Mouse (Mus musculus): ENCODE data around the gene Gria2. TPM values are rescaled to one million over a fixed set of nuclear protein-coding genes. Genes with fewer than 3 reads are reported as not detected.
A peak's percentile ranks its signal among the peaks of the same experiment; 100 is the strongest.

Gene Gria2
- polyA plus RNA-seq (2014; fragmentation: Nextera tagmentation; extraction: Ambion mirVana): 1.5 and 1.8 TPM in 2 replicates

- DNase-seq (ENCODE audit: low spot score) (peak; percentile 64), ATAC-seq (replicated peaks; ENCODE audit: low FRiP score) (peak; percentile 64)
- Histone ChIP-seq H3K36me3 (ENCODE audit: control insufficient read depth, insufficient read depth, low read length) (no peaks in the 10 kb centered on the region), H3K9ac (ENCODE audit: low read depth, low read length) (no peak within 1 kb of the TSS), H3K4me3 (ENCODE audit: low read depth, low read length) (peak within 1 kb of the TSS; percentile 36), H3K4me2 (peak within 1 kb of the TSS; percentile 65), H3K9me3 (ENCODE audit: control insufficient read depth, low read length) (no peaks in the 10 kb centered on the region), H3K4me1 (replicated peaks; ENCODE audit: control insufficient read depth, insufficient read depth, low read length) (no peaks in the 10 kb centered on the region; the same call in 1 of the 2 replicates), H3K27ac (ENCODE audit: low read depth, low read length) (no peak within 1 kb of the TSS), H3K27me3 (replicated peaks; ENCODE audit: control insufficient read depth, insufficient read depth, low read length) (peaks cover 28% of the 10 kb centered on the region)
- under 1% methylated on average over 31 of the region's 35 CpGs for WGBS
Measured at GRCm38 (mm10) chr3:80802596-80803081, at the start of gene Gria2. TSS of gene Gria2 (minus strand) at chr3:80802835.

- no peak overlapping the region for H3K9ac ChIP-seq (ENCODE audit: low read depth, low read length)
- no peak overlapping the region for H3K4me2 ChIP-seq
- no peak overlapping the region for H3K27ac ChIP-seq (ENCODE audit: low read depth, low read length)
- no peaks in the 10 kb centered on the region for H3K4me1 ChIP-seq (replicated peaks; ENCODE audit: control insufficient read depth, insufficient read depth, low read length)
- no peak overlapping the region for H3K4me3 ChIP-seq (ENCODE audit: low read depth, low read length)
- ATAC-seq (replicated peaks; ENCODE audit: low FRiP score) (no peak), DNase-seq (ENCODE audit: low spot score) (no peak)
- no peaks in the 10 kb centered on the region for H3K36me3 ChIP-seq (ENCODE audit: control insufficient read depth, insufficient read depth, low read length)
- H3K9me3 ChIP-seq (ENCODE audit: control insufficient read depth, low read length): no peaks in the 10 kb centered on the region
- 85% methylated on average over 10 of the region's 10 CpGs for WGBS
- H3K27me3 ChIP-seq (replicated peaks; ENCODE audit: control insufficient read depth, insufficient read depth, low read length): no peaks in the 10 kb centered on the region
Measured at GRCm38 (mm10) chr3:80850947-80851346, 48.3 kb upstream of the Gria2 start.

GRCm38 (mm10) chr3:80845634-80846033, 43.0 kb upstream of the Gria2 start:
- Histone ChIP-seq H3K27ac (ENCODE audit: low read depth, low read length) (no peak overlapping the region), H3K36me3 (ENCODE audit: control insufficient read depth, insufficient read depth, low read length) (no peaks in the 10 kb centered on the region), H3K9me3 (ENCODE audit: control insufficient read depth, low read length) (no peaks in the 10 kb centered on the region), H3K4me2 (no peak overlapping the region), H3K9ac (ENCODE audit: low read depth, low read length) (no peak overlapping the region), H3K27me3 (replicated peaks; ENCODE audit: control insufficient read depth, insufficient read depth, low read length) (no peaks in the 10 kb centered on the region), H3K4me1 (replicated peaks; ENCODE audit: control insufficient read depth, insufficient read depth, low read length) (no peaks in the 10 kb centered on the region), H3K4me3 (ENCODE audit: low read depth, low read length) (no peak overlapping the region)
- WGBS: 89% methylated on average over 2 of the region's 2 CpGs
- DNase-seq (ENCODE audit: low spot score): no peak
- ATAC-seq (replicated peaks; ENCODE audit: low FRiP score): no peak

- Histone ChIP-seq H3K36me3 (ENCODE audit: control insufficient read depth, insufficient read depth, low read length) (no peaks in the 10 kb centered on the region), H3K9ac (ENCODE audit: low read depth, low read length) (no peak overlapping the region), H3K4me3 (ENCODE audit: low read depth, low read length) (no peak overlapping the region), H3K27me3 (replicated peaks; ENCODE audit: control insufficient read depth, insufficient read depth, low read length) (no peaks in the 10 kb centered on the region), H3K27ac (ENCODE audit: low read depth, low read length) (no peak overlapping the region), H3K4me2 (no peak overlapping the region), H3K4me1 (replicated peaks; ENCODE audit: control insufficient read depth, insufficient read depth, low read length) (no peaks in the 10 kb centered on the region), H3K9me3 (ENCODE audit: control insufficient read depth, low read length) (no peaks in the 10 kb centered on the region)
- no peak for DNase-seq (ENCODE audit: low spot score)
- 75% methylated on average over 5 of the region's 5 CpGs for WGBS
- no peak for ATAC-seq (replicated peaks; ENCODE audit: low FRiP score)
Measured at GRCm38 (mm10) chr3:80839845-80840244, 37.2 kb upstream of the Gria2 start.

GRCm38 (mm10) chr3:80837583-80837982, 34.9 kb upstream of the Gria2 start:
- H3K36me3 ChIP-seq (ENCODE audit: control insufficient read depth, insufficient read depth, low read length): no peaks in the 10 kb centered on the region
- WGBS: 53% methylated on average over 3 of the region's 3 CpGs
- no peak for ATAC-seq (replicated peaks; ENCODE audit: low FRiP score)

GRCm38 (mm10) chr3:80823975-80824374, 21.3 kb upstream of the Gria2 start:
- Histone ChIP-seq H3K27me3 (replicated peaks; ENCODE audit: control insufficient read depth, insufficient read depth, low read length) (no peaks in the 10 kb centered on the region), H3K36me3 (ENCODE audit: control insufficient read depth, insufficient read depth, low read length) (no peaks in the 10 kb centered on the region), H3K9me3 (ENCODE audit: control insufficient read depth, low read length) (no peaks in the 10 kb centered on the region), H3K9ac (ENCODE audit: low read depth, low read length) (no peak overlapping the region), H3K4me1 (replicated peaks; ENCODE audit: control insufficient read depth, insufficient read depth, low read length) (no peaks in the 10 kb centered on the region), H3K4me3 (ENCODE audit: low read depth, low read length) (no peak overlapping the region), H3K4me2 (no peak overlapping the region), H3K27ac (ENCODE audit: low read depth, low read length) (no peak overlapping the region)
- no peak for DNase-seq (ENCODE audit: low spot score)
- 72% methylated on average over 1 of the region's 1 CpGs for WGBS
- ATAC-seq (replicated peaks; ENCODE audit: low FRiP score): no peak

More at GRCm38 (mm10) chr3:80837583-80837982, 34.9 kb upstream of the Gria2 start:
- Histone ChIP-seq H3K9me3 (ENCODE audit: control insufficient read depth, low read length) (no peaks in the 10 kb centered on the region), H3K27me3 (replicated peaks; ENCODE audit: control insufficient read depth, insufficient read depth, low read length) (no peaks in the 10 kb centered on the region), H3K4me2 (no peak overlapping the region), H3K27ac (ENCODE audit: low read depth, low read length) (no peak overlapping the region), H3K9ac (ENCODE audit: low read depth, low read length) (no peak overlapping the region), H3K4me3 (ENCODE audit: low read depth, low read length) (no peak overlapping the region), H3K4me1 (replicated peaks; ENCODE audit: control insufficient read depth, insufficient read depth, low read length) (no peaks in the 10 kb centered on the region)
- no peak for DNase-seq (ENCODE audit: low spot score)

GRCm38 (mm10) chr3:80818619-80819018, 16.0 kb upstream of the Gria2 start:
- Histone ChIP-seq H3K9ac (ENCODE audit: low read depth, low read length) (no peak overlapping the region), H3K9me3 (ENCODE audit: control insufficient read depth, low read length) (no peaks in the 10 kb centered on the region), H3K4me2 (no peak overlapping the region), H3K4me3 (ENCODE audit: low read depth, low read length) (no peak overlapping the region), H3K36me3 (ENCODE audit: control insufficient read depth, insufficient read depth, low read length) (no peaks in the 10 kb centered on the region), H3K4me1 (replicated peaks; ENCODE audit: control insufficient read depth, insufficient read depth, low read length) (no peaks in the 10 kb centered on the region), H3K27ac (ENCODE audit: low read depth, low read length) (no peak overlapping the region), H3K27me3 (replicated peaks; ENCODE audit: control insufficient read depth, insufficient read depth, low read length) (no peaks in the 10 kb centered on the region)
- no peak for DNase-seq (ENCODE audit: low spot score)
- ATAC-seq (replicated peaks; ENCODE audit: low FRiP score): no peak
- 90% methylated on average over 1 of the region's 1 CpGs for WGBS

GRCm38 (mm10) chr3:80813734-80814133, 11.1 kb upstream of the Gria2 start:
- ATAC-seq (replicated peaks; ENCODE audit: low FRiP score) (no peak), DNase-seq (ENCODE audit: low spot score) (no peak)
- Histone ChIP-seq H3K4me2 (no peak overlapping the region), H3K27me3 (replicated peaks; ENCODE audit: control insufficient read depth, insufficient read depth, low read length) (no peaks in the 10 kb centered on the region), H3K4me3 (ENCODE audit: low read depth, low read length) (no peak overlapping the region), H3K9ac (ENCODE audit: low read depth, low read length) (no peak overlapping the region), H3K36me3 (ENCODE audit: control insufficient read depth, insufficient read depth, low read length) (no peaks in the 10 kb centered on the region), H3K9me3 (ENCODE audit: control insufficient read depth, low read length) (no peaks in the 10 kb centered on the region), H3K4me1 (replicated peaks; ENCODE audit: control insufficient read depth, insufficient read depth, low read length) (no peaks in the 10 kb centered on the region), H3K27ac (ENCODE audit: low read depth, low read length) (no peak overlapping the region)

- Histone ChIP-seq H3K27ac (ENCODE audit: low read depth, low read length) (no peak overlapping the region), H3K9me3 (ENCODE audit: control insufficient read depth, low read length) (no peaks in the 10 kb centered on the region), H3K4me1 (replicated peaks; ENCODE audit: control insufficient read depth, insufficient read depth, low read length) (no peaks in the 10 kb centered on the region), H3K36me3 (ENCODE audit: control insufficient read depth, insufficient read depth, low read length) (no peaks in the 10 kb centered on the region), H3K27me3 (replicated peaks; ENCODE audit: control insufficient read depth, insufficient read depth, low read length) (no peaks in the 10 kb centered on the region), H3K4me2 (no peak overlapping the region), H3K4me3 (ENCODE audit: low read depth, low read length) (no peak overlapping the region), H3K9ac (ENCODE audit: low read depth, low read length) (no peak overlapping the region)
- DNase-seq (ENCODE audit: low spot score) (no peak), ATAC-seq (replicated peaks; ENCODE audit: low FRiP score) (no peak)
- 64% methylated on average over 3 of the region's 3 CpGs for WGBS
Measured at GRCm38 (mm10) chr3:80812237-80812636, 9.6 kb upstream of the Gria2 start.

All from liver, embryonic 11.5 days (tissue).